Mouse (Mus musculus) brain, adult 2 months (tissue): ENCODE results near the gene Eid3.

Source experiments
- DNase-seq: peaks from one replicate; pipeline ENCODE4 v3.0.0; 2011; ENCODE audit warnings: low read depth, low spot score

Eid3 gene

GRCm38 (mm10) chr10:82860929-82861315 lies 5.5 kb upstream of the Eid3 start:
- DNase-seq: no peak

DNA sequence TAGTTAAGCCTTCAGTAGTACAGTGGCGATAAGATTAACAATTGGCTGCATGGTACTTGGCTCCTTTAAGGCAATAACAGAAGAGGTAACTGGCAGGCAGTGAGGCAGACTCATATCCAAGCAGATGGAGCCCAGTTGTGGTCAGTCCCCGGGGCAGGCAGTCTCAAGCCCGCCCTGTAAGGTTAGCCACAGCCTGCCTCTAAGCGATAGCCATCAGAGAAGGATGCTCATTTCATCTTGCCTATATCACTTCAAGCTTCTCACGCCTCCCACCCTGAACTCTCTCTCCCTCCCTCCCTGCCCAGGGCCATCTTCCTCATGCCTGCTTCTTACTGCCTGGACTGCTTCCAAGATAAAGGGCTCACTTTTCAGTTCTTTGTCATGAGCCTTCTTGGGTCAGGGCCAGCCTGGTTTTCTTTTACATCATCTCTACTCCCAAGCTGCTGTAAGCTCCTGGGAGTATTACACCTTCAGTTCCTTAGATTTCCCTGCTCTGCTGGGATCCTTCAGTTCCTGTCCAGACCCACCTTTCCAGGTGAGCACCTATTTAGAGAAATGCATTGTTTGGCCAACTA lies 3.2 kb upstream of the Eid3 start:
- DNase-seq: no peak

DNA sequence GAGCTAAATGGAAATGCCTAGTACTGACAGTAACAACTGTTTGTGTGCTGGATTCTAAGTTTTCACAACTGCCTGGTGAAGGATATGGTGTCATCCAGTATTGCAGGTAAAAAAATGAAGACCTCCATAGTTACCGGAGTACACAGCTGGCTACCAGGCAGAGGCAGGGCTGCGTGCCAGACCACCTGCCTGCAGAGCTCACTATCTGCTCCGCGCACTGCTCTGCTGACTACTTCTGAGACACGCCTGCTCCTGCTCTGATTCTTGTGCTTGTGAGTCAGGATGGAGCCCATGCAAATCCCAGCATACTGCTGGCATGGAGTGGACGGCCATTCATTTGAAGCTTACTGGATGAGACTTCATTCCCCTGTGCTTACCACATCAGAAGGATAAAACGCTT lies 2.6 kb upstream of the Eid3 start:
- DNase-seq: no peak

- peak; percentile 38 for DNase-seq
Measured at GRCm38 (mm10) chr10:82866832-82867231, 406 bp downstream of the Eid3 start.

DNA sequence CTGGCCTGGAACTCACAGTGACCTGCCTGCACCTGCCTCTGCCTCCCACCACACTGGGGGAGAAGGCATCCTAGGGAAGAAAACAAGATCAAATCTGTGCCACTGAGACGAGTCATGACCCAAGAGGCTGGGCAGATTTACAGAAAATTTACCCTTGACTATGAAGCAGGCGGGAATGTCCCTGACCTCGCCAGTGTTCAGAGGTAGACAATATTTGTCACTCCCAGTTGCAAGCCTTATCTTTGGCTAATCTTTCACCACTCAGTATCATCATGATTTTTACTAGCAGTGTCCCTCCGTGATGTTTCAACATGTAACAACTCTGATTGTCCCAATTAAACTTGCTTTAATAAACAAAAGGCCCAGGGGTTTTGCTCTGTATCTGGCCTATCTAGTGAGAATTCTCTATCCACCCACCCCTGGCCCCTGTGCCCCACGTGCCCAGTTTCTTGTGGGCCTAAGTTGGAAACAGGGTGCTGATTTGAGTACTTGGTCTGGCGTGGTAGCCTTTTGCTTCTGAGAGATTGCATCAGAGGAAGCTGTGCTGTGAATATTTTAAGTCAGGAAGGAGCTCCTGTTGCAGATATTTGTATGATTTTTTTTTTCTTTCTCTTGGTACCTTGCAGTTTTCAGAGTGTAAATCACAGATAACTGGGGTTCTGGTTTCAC lies 2.1 kb downstream of the Eid3 start:
- no peak for DNase-seq

GRCm38 (mm10) chr10:82875446-82875845 lies 9.0 kb downstream of the Eid3 start:
- DNase-seq: no peak

- DNase-seq: peak; percentile 50
Measured at GRCm38 (mm10) chr10:82876076-82876796, 9.8 kb downstream of the Eid3 start.

DNA sequence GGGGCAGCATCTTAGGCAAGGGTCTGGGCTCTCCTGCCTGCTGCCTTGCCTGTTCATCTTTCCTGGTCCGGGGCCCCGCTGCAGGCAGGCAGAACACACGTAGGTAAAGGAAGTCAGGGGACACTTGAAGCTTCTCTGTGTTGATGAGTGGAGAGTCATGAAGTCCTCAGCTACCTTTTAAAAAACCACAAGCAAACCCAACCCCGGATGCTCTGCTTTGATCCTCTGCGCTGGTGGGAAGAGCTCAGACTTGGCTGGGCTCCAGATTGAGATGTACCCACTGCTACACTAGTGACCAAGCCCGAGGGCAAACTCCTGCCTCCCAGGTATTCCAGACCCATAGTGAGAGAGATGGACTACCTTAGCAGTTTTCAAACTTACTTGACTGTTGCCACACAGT lies 20.9 kb downstream of the Eid3 start:
- no peak for DNase-seq

GRCm38 (mm10) chr10:82888576-82888975 lies 22.1 kb downstream of the Eid3 start:
- DNase-seq: no peak

GRCm38 (mm10) chr10:82889447-82889973 lies 23.1 kb downstream of the Eid3 start:
- peak; percentile 52 for DNase-seq

DNA sequence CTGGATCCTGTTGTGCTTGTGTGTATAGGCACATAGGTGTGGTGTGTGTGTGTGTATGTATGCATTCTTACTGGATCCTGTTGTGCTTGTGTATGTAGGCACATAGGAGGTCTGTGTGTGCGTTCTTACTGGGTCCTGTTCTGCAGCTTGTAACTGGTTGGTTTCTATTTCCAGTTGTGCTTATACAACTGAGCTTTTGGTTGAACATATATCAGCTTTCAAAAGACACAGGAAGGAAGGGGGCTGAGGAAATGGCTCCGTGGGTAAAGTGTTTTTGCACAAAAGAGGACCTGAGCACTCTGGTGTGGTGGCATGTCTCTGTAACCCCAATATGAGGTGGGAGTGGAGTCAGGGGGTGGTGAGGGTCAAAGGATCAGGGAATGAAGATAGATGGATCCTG lies 24.5 kb downstream of the Eid3 start:
- DNase-seq: no peak

- no peak for DNase-seq
Measured at GRCm38 (mm10) chr10:82891427-82891826, 25.0 kb downstream of the Eid3 start.

DNA sequence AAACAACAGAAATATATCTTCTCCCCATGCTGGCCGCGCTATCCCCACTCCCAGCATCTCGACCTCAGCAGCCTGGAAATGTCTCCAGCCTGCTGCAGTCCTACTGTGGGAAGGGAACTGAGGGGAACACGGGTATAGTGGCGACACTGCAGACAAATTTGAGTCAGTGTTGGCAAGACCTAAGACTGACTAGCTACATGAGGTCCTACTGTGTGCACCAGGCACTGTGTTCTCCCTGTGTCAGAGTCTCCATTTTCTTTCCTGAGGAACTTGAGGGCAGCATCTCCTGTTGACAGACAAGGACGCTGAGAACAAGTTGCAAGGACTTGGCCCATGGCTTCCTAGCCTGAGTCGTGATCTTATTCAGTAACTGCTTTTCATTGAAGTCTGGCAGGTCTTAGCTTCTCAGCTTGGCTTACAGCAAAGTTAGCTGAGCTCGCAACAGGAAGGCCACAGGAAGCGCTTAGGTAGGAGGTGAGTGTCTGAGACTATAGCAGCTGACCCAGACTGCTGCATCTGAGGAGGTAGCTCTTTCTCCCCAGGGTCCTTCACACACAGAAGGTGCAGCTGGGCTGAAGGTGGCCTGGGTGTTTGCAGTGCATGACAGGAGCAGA lies 26.1 kb downstream of the Eid3 start:
- no peak for DNase-seq

DNA sequence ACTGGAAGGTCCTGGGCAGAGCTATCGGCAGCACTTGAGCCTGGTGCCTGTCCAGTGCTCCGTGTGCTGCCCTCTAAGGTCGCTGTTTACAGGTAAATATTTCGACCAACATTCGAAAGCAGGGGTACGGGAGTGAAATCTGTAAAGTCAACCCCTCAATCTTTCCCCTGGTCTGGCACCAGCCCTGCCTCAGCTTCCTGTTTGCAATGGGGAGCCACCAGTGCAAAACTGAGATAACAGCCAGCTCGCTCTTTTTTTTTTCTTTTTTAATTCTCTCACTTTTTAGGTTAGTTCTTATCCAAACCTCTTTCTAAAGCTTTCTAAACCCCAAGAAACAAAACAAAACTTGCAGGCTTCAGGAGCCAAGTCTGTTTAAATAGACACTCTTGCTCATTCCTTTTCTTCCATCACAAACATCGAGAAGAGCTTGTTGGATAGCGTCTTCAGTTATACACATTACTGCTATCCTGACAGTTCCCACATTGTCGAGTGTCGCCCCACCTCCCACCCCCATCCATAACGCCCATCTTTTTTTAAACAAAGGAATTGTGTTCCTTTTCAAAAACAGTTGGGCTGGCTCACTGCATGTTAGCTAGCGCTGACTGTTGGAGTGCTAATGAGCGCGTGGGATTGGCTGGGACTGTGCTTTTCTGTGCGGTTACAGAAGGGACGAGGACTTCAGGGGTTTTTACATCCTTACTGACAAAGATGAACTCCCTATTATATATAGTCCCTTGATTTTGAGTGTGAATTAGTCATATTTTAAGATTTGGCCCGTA lies 27.6 kb downstream of the Eid3 start:
- peak; percentile 85 for DNase-seq

DNA sequence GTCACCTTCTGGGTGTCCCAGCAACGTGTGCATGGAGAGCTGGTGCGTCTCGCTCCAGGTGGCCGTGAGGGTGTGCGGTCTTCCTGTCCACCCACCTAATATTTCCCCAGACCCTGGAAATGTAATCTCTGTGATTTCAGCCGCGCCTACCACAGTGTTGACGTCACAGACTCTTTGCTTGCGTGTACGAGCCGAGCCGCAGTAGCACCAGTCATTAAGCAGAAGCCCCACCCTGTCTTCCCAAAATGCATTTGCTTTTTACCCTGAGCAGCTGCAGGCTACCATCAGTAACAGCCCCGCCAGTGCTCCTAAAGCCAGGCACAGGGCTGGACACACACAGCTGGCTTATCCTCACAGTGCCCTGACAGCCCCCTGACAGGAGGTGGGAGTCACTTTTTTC lies 31.5 kb downstream of the Eid3 start:
- DNase-seq: no peak

GRCm38 (mm10) chr10:82898893-82899292 lies 32.5 kb downstream of the Eid3 start:
- DNase-seq: peak; percentile 31

- DNase-seq: no peak
Measured at GRCm38 (mm10) chr10:82899810-82900421, 33.5 kb downstream of the Eid3 start.

GRCm38 (mm10) chr10:82900546-82900945 lies 34.1 kb downstream of the Eid3 start:
- DNase-seq: peak; percentile 72

DNA sequence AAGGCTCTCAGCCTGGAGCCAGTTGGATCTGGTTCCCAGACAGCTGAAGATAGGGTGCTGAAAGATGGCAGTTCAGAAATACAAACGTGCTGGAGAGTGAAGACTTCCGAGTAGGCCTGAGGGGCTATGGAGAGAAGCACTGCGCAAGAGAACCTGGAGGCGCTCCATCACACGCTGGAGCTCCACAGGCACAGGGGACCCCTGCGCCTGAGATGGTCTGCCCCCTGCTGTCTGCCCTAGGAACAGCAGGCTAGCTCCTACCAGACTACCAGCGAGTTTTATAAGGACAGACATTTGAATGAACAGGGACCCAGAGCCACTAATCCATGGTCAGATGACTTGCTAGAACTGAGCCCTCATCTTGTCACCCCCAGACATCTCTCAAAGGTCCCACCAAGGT lies 35.0 kb downstream of the Eid3 start:
- DNase-seq: peak; percentile 79

DNA sequence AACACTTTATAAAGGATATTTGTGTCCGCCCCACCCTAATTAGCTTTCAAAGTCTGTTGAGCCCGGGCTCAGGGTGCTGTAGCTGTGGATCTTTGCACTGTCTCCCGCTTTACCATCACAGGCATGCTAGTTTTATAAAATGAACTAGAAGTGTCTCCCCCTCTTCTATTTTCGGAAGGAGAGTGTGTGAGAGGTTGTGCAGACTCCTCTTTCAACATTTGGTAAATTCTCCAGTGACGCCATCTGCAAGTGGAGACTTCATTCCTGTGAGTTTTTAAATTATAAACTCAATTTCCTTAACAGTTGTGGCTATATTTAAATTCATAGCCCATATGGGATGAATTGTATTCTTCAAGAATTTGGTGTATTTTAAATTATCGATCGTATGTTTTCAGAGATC lies 42.1 kb downstream of the Eid3 start:
- DNase-seq: peak; percentile 51

DNA sequence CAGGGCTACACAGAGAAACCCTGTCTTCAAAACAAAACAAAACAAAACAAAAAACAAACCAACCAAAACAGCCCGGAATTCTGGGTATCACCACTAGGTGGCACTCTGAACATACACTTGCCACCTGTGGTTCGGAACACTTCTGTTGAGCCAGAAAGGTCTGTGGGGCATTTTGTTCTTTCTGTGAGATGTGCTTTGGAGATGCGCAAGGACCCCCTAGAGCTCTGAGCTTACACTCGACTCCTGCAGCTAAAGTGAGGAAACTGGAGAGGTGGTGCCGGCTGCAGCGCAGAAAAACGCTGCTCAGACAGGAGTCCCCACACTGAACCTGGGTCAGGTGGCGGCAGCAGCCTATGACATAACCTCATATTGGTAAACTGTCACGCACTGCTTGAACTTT lies 43.0 kb downstream of the Eid3 start:
- peak; percentile 75 for DNase-seq
